Mouse (Mus musculus) cerebellum, adult 2 months (tissue): ENCODE measurements at regions not wholly inside any gene's neighbourhood (a gene's known extent, or its start where the extent isn't known, plus 50 kb on each side); places are given as distances from the start of the nearest gene placed in this dataset.
A peak's percentile ranks its signal among the peaks of the same experiment; 100 is the strongest.

ENCODE experiments used
- DNase-seq, 2 experiments: peaks; one replicate each; pipeline ENCODE4 v3.0.0; 2021
- H3K27ac ChIP-seq: fragments of 200-500 bp; 2 replicates; pipeline ENCODE4 v1.5.1; 2012; ENCODE audit warnings: low read length, control low read depth, inconsistent platforms; ENCODE audit not compliant: insufficient read depth
- H3K27me3 ChIP-seq: fragments of 200-500 bp; 2 replicates; pipeline ENCODE4 v1.6.1; 2012; ENCODE audit warnings: inconsistent platforms, mild to moderate bottlenecking, low read length, moderate library complexity; ENCODE audit not compliant: control insufficient read depth, insufficient read depth
- H3K4me1 ChIP-seq: fragments of 200-500 bp; 2 replicates; pipeline ENCODE4 v1.6.1; 2011; ENCODE audit warnings: low read length; ENCODE audit not compliant: control insufficient read depth, insufficient read depth
- H3K4me3 ChIP-seq: fragments of 200-500 bp; replicated peaks from 2 replicates; pipeline ENCODE3; 2011; ENCODE audit warnings: mild to moderate bottlenecking, low read depth, low read length, control low read depth; ENCODE audit not compliant: insufficient read depth
- CTCF ChIP-seq: fragments of 200-500 bp; IDR thresholded peaks from 2 replicates; pipeline ENCODE4 v1.5.1; 2011; ENCODE audit warnings: low read depth, mild to moderate bottlenecking, control low read depth, low read length, moderate library complexity, borderline replicate concordance; ENCODE audit not compliant: insufficient read depth
- POLR2A ChIP-seq: fragments of 200-500 bp; IDR thresholded peaks from 2 replicates; pipeline ENCODE4 v1.6.1; 2011; ENCODE audit warnings: low read length, control low read depth, borderline replicate concordance; ENCODE audit not compliant: insufficient read depth
- WGBS: fragments of 180-500 bp; shearing (Covaris S2); methylation state at CpG from one replicate; pipeline ENCODE4 v1.1.7; 2018; 5-methylcytosine and 5-hydroxymethylcytosine counted together

GRCm38 (mm10) chr2:161470844-161471243 lies 362.0 kb upstream of the Chd6 start:
- TF ChIP-seq CTCF (no peak), POLR2A (no peak)
- DNase-seq, result peak in 1 of 2 experiments; percentile 21
- no peaks in the 10 kb centered on the region; the same call in 1 of the 2 replicates for H3K4me1 ChIP-seq
- H3K4me3 ChIP-seq, result no peak overlapping the region
- no peak overlapping the region for H3K27ac ChIP-seq
- 66% methylated on average over 5 of the region's 5 CpGs for WGBS
- no peaks in the 10 kb centered on the region for H3K27me3 ChIP-seq

GRCm38 (mm10) chr2:161470025-161470424 lies 361.1 kb upstream of the Chd6 start:
- Histone ChIP-seq H3K27ac (no peak overlapping the region), H3K4me1 (no peaks in the 10 kb centered on the region; the same call in 1 of the 2 replicates), H3K27me3 (no peaks in the 10 kb centered on the region), H3K4me3 (no peak overlapping the region)
- DNase-seq, result peak; percentile 13 to 70
- WGBS, result 22% methylated on average over 2 of the region's 2 CpGs
- no peak for TF ChIP-seq POLR2A
- peak; percentile 43; the same call in 1 of the 2 replicates for TF ChIP-seq CTCF

- H3K4me1 ChIP-seq, result no peaks in the 10 kb centered on the region; the same call in 1 of the 2 replicates
- no peak for TF ChIP-seq CTCF
- TF ChIP-seq POLR2A, result no peak
- no peak overlapping the region for H3K4me3 ChIP-seq
- WGBS, result 95% methylated on average over 1 of the region's 1 CpGs
- H3K27ac ChIP-seq, result no peak overlapping the region
- no peak for DNase-seq
- no peaks in the 10 kb centered on the region for H3K27me3 ChIP-seq
Measured at GRCm38 (mm10) chr2:161467035-161467434, 358.2 kb upstream of the Chd6 start.

GRCm38 (mm10) chr2:161460600-161460999 lies 351.7 kb upstream of the Chd6 start:
- no peak for DNase-seq
- no peaks in the 10 kb centered on the region for H3K4me1 ChIP-seq
- 90% methylated on average over 4 of the region's 4 CpGs for WGBS
- no peak for TF ChIP-seq CTCF
- H3K27me3 ChIP-seq, result no peaks in the 10 kb centered on the region
- no peak overlapping the region for H3K4me3 ChIP-seq
- no peak overlapping the region for H3K27ac ChIP-seq

- Histone ChIP-seq H3K4me1 (no peaks in the 10 kb centered on the region), H3K27ac (no peak overlapping the region), H3K27me3 (no peaks in the 10 kb centered on the region), H3K4me3 (no peak overlapping the region)
- WGBS, result 68% methylated on average over 6 of the region's 6 CpGs
- DNase-seq, result no peak
- TF ChIP-seq POLR2A (no peak), CTCF (no peak)
Measured at GRCm38 (mm10) chr2:161454466-161454865, 345.6 kb upstream of the Chd6 start.

- TF ChIP-seq CTCF (no peak), POLR2A (no peak)
- no peak overlapping the region for H3K4me3 ChIP-seq
- 32% methylated on average over 9 of the region's 9 CpGs for WGBS
- no peaks in the 10 kb centered on the region for H3K27me3 ChIP-seq
- no peak overlapping the region for H3K27ac ChIP-seq
- no peaks in the 10 kb centered on the region for H3K4me1 ChIP-seq
- no peak for DNase-seq
Measured at GRCm38 (mm10) chr2:161433816-161434215, 324.9 kb upstream of the Chd6 start.

- H3K27me3 ChIP-seq, result no peaks in the 10 kb centered on the region
- DNase-seq, result no peak
- no peaks in the 10 kb centered on the region for H3K4me1 ChIP-seq
- TF ChIP-seq POLR2A (no peak), CTCF (no peak)
- 46% methylated on average over 3 of the region's 3 CpGs for WGBS
- no peak overlapping the region for H3K27ac ChIP-seq
- H3K4me3 ChIP-seq, result no peak overlapping the region
Measured at GRCm38 (mm10) chr2:161429294-161429693, 320.4 kb upstream of the Chd6 start.

GRCm38 (mm10) chr2:161425587-161425986 lies 316.7 kb upstream of the Chd6 start:
- Histone ChIP-seq H3K4me1 (no peaks in the 10 kb centered on the region), H3K27me3 (no peaks in the 10 kb centered on the region), H3K4me3 (no peak overlapping the region), H3K27ac (no peak overlapping the region)
- 59% methylated on average over 3 of the region's 3 CpGs for WGBS
- no peak for TF ChIP-seq CTCF
- no peak for TF ChIP-seq POLR2A
- no peak for DNase-seq
